Mouse (Mus musculus) heart, postnatal 14 days (tissue): ENCODE data around the gene Tcf23. TPM values are rescaled to one million over a fixed set of nuclear protein-coding genes. Genes with fewer than 3 reads are reported as not detected.
"Not testable (repeated sequence)": the region's sequence is repeated elsewhere in the genome, so short reads cannot be mapped to it uniquely, and the experiment has no call there.

Source experiments
- DNase-seq, 2 experiments: peaks; one replicate each; pipeline ENCODE4 v3.0.0; 2021 to 2022
- intact Hi-C: fragments of 180-260 bp; cut with DNase I; formaldehyde crosslinking; loops from one replicate; pipeline ENCODE4 v1.15.1; 2025
- total RNA-seq, 2 experiments: library from RNA; stranded (reverse); gene quantifications; 2 replicates each; pipeline ENCODE4 v1.2.3; 2021

The Tcf23 gene
- total RNA-seq, 2 experiments from 2014 or later, result 0.51 to 0.55 TPM

- intact Hi-C loops, result no loop called here
- peak; percentile 65 to 69 for DNase-seq
Observed at GRCm38 (mm10) chr5:30974870-30975656, 6.6 kb downstream of the Tcf23 start.

- intact Hi-C loops, result no loop called here
- DNase-seq, result no peak
Observed at GRCm38 (mm10) chr5:30982357-30982756, 13.9 kb downstream of the Tcf23 start.

GRCm38 (mm10) chr5:30992980-30993676 lies 24.7 kb downstream of the Tcf23 start:
- DNase-seq, result no peak
- intact Hi-C loops, result no loop called here

GRCm38 (mm10) chr5:30994074-30994473 lies 25.6 kb downstream of the Tcf23 start:
- intact Hi-C loops, result loop anchor here (2.0 kb wide), 1 partner anchor 63 kb away; no protein-coding TSS in a partner anchor
- DNase-seq, result no peak

- DNase-seq, result no peak
- intact Hi-C loops, result loop anchor here (2.0 kb wide), 1 partner anchor 64 kb away; no protein-coding TSS in a partner anchor
Observed at GRCm38 (mm10) chr5:30994910-30995635, 26.6 kb downstream of the Tcf23 start.

- DNase-seq, result peak; percentile 26 to 42
- intact Hi-C loops, result no loop called here
Observed at GRCm38 (mm10) chr5:30998306-30998705, 29.8 kb downstream of the Tcf23 start.

GRCm38 (mm10) chr5:30999324-30999723 lies 30.9 kb downstream of the Tcf23 start:
- no peak for DNase-seq
- intact Hi-C loops, result no loop called here

- intact Hi-C loops, result loop anchor here (5.0 kb wide), 1 partner anchor 293 kb away; no protein-coding TSS in a partner anchor
Observed at GRCm38 (mm10) chr5:31000122-31000521, 31.7 kb downstream of the Tcf23 start.

GRCm38 (mm10) chr5:31000993-31001392 lies 32.5 kb downstream of the Tcf23 start:
- intact Hi-C loops, result loop anchor here (5.0 kb wide), 1 partner anchor 294 kb away; no protein-coding TSS in a partner anchor
- no peak for DNase-seq

More at GRCm38 (mm10) chr5:31000122-31000521, 31.7 kb downstream of the Tcf23 start:
- no peak for DNase-seq

GRCm38 (mm10) chr5:31001560-31001959 lies 33.1 kb downstream of the Tcf23 start:
- intact Hi-C loops, result loop anchor here (5.0 kb wide), 1 partner anchor 294 kb away; no protein-coding TSS in a partner anchor
- no peak for DNase-seq

- intact Hi-C loops, result loop anchor here (1.0 to 5.0 kb wide), 3 partner anchors 74 to 297 kb away; no protein-coding TSS in a partner anchor
- DNase-seq, result peak; percentile 90 to 94
Observed at GRCm38 (mm10) chr5:31004184-31004583, 35.7 kb downstream of the Tcf23 start.

GRCm38 (mm10) chr5:31012737-31013136 lies 44.3 kb downstream of the Tcf23 start:
- intact Hi-C loops, result no loop called here
- no peak for DNase-seq

- intact Hi-C loops, result no loop called here
- DNase-seq, result peak in 1 of 2 experiments; percentile 10
Observed at GRCm38 (mm10) chr5:31015913-31016312, 47.5 kb downstream of the Tcf23 start.

GRCm38 (mm10) chr5:31021790-31022189 lies 53.3 kb downstream of the Tcf23 start:
- intact Hi-C loops, DNase-seq: not testable (repeated sequence)

- intact Hi-C loops, result no loop called here
- DNase-seq, result no peak
Observed at GRCm38 (mm10) chr5:31022690-31023089, 54.2 kb downstream of the Tcf23 start.

GRCm38 (mm10) chr5:31023254-31023653 lies 54.8 kb downstream of the Tcf23 start:
- DNase-seq, result no peak
- intact Hi-C loops, result no loop called here

- DNase-seq, result no peak
- intact Hi-C loops, result no loop called here
Observed at GRCm38 (mm10) chr5:31024641-31025040, 56.2 kb downstream of the Tcf23 start.
